Mouse (Mus musculus) embryonic facial prominence, embryonic 14.5 days (tissue): ENCODE data around the gene Wscd1. TPM values are rescaled to one million over a fixed set of nuclear protein-coding genes. Genes with fewer than 3 reads are reported as not detected.

Source experiments
- ATAC-seq: fragments of 200-750 bp; cut with Nextera tagmentation; 2 replicates; pipeline ENCODE4 v1.8.0; 2017; ENCODE audit warnings: low read depth, moderate number of reproducible peaks, moderate TSS enrichment
- DNase-seq: peaks from one replicate; pipeline ENCODE4 v3.0.0-alpha.2; 2015; ENCODE audit warnings: low spot score
- H3K27ac ChIP-seq: fragments of 300-500 bp; sonication (generic); replicated peaks from 2 replicates; pipeline ENCODE4 v1.5.1; 2014; ENCODE audit warnings: low read depth, mild to moderate bottlenecking, low read length, moderate library complexity
- H3K27me3 ChIP-seq: fragments of 300-500 bp; sonication (generic); replicated peaks from 2 replicates; pipeline ENCODE4 v1.6.1; 2014; ENCODE audit warnings: low read length; ENCODE audit not compliant: control insufficient read depth, insufficient read depth
- H3K36me3 ChIP-seq: fragments of 300-500 bp; sonication (generic); 2 replicates; pipeline ENCODE4 v1.6.1; 2014; ENCODE audit warnings: low read length, mixed read lengths; ENCODE audit not compliant: control insufficient read depth, insufficient read depth
- H3K4me1 ChIP-seq: fragments of 300-500 bp; sonication (generic); 2 replicates; pipeline ENCODE4 v1.6.1; 2014; ENCODE audit warnings: antibody characterized with exemption, low read length; ENCODE audit not compliant: control insufficient read depth, insufficient read depth
- H3K4me2 ChIP-seq: fragments of 300-500 bp; sonication (generic); 2 replicates; pipeline ENCODE4 v1.6.1; 2014; ENCODE audit warnings: low read depth, mild to moderate bottlenecking, low read length, moderate library complexity, mixed read lengths
- H3K4me3 ChIP-seq: fragments of 300-500 bp; sonication (generic); 2 replicates; pipeline ENCODE4 v1.5.1; 2014; ENCODE audit warnings: low read depth, mild to moderate bottlenecking, low read length
- H3K9ac ChIP-seq: fragments of 300-500 bp; sonication (generic); 2 replicates; pipeline ENCODE4 v1.6.1; 2014; ENCODE audit warnings: low read depth, mild to moderate bottlenecking, low read length, moderate library complexity, mixed read lengths
- H3K9me3 ChIP-seq: fragments of 300-500 bp; sonication (generic); 2 replicates; pipeline ENCODE4 v1.6.1; 2016; ENCODE audit warnings: low read length; ENCODE audit not compliant: control insufficient read depth
- WGBS: fragments of 180-500 bp; shearing (Covaris S2); extraction: QIAGEN DNeasy Blood & Tissue Kit; methylation state at CpG from one replicate; pipeline ENCODE4 v1.1.7; 2014; 5-methylcytosine and 5-hydroxymethylcytosine counted together
- polyA plus RNA-seq: library from polyadenylated mRNA; unstranded; fragments of >200 nt; fragmentation: Nextera tagmentation; extraction: Ambion mirVana; gene quantifications from 2 replicates; pipeline ENCODE4 v1.2.1, GENCODE M21; 2014

Gene Wscd1
- polyA plus RNA-seq, 1 experiment from 2014 or later: 5.2 TPM

DNA sequence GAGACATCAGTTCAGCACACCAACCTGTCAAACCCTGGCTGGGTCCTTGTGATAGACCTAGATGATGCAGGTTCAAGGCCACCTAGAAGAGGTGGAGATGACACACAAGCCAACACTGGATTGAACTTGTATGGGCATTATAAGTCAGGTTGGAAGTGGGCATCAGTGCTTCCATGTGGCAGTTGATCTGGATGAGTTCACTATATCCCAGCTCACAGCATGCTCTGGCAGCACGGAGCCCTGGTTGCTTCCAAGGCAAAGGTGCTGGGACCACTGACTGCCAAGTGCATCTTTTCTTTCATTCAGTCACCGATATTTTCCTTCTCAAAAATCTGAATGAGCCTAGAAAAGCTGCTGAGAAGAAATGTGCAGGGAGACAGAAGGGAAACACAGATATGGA, 58.8 kb downstream of the Wscd1 start:
- Histone ChIP-seq H3K9ac (no peak overlapping the region), H3K36me3 (no peaks in the 10 kb centered on the region), H3K27me3 (no peaks in the 10 kb centered on the region), H3K4me1 (no peaks in the 10 kb centered on the region), H3K9me3 (no peaks in the 10 kb centered on the region), H3K27ac (no peak overlapping the region), H3K4me2 (no peak overlapping the region), H3K4me3 (no peak overlapping the region)
- 95% methylated on average over 2 of the region's 2 CpGs for WGBS
- no peak for DNase-seq
- ATAC-seq: no peak

DNA sequence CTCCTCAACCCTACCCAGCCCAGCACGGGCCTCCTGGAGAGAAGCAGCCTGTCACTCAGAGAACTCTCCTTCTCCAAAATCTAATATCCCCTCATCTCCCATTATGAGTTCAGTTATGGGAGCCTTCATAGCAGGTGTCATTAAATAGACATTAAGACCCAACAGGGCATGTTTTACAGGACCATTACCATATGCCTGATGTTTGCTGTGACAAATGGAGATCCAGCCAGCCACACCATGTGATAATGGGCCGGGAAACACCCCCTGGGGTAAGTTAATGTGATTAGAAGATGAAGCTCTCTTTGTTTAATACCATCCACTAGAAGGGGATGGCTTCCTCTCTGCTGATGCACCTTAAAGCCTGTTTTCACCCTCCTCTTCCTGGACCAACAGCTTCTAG, 62.1 kb downstream of the Wscd1 start:
- no peak overlapping the region for H3K4me3 ChIP-seq
- WGBS: 53% methylated on average over 2 of the region's 2 CpGs
- H3K4me1 ChIP-seq: no peaks in the 10 kb centered on the region
- ATAC-seq: no peak
- H3K36me3 ChIP-seq: no peaks in the 10 kb centered on the region
- no peak for DNase-seq
- no peak overlapping the region for H3K9ac ChIP-seq
- H3K27ac ChIP-seq: no peak overlapping the region
- H3K4me2 ChIP-seq: no peak overlapping the region
- no peaks in the 10 kb centered on the region for H3K9me3 ChIP-seq
- H3K27me3 ChIP-seq: no peaks in the 10 kb centered on the region

DNA sequence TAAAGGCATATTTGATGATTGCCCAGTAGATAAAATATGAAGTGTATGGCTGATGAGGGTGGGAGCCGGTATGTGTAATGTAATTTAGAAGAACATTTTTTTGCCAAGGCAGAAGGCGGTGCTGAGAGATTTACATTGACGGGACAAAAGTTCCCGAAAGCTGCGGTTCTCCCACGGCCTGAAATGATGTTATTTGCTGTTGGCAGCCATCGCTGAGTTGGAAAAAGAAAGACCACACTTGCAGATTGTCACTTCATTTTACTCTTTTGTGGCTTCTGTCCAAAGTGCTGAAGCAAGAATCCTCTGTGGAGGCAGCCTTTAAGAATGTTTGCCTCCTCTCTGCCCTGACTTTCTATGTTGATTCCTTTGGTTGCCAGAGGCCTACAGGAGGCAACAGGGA, 63.2 kb downstream of the Wscd1 start:
- H3K4me1 ChIP-seq: no peaks in the 10 kb centered on the region
- no peak overlapping the region for H3K9ac ChIP-seq
- H3K4me2 ChIP-seq: no peak overlapping the region
- H3K36me3 ChIP-seq: no peaks in the 10 kb centered on the region
- H3K27me3 ChIP-seq: no peaks in the 10 kb centered on the region
- no peak overlapping the region for H3K27ac ChIP-seq
- H3K9me3 ChIP-seq: no peaks in the 10 kb centered on the region
- ATAC-seq: no peak
- H3K4me3 ChIP-seq: no peak overlapping the region
- DNase-seq: no peak
- WGBS: 88% methylated on average over 7 of the region's 7 CpGs

DNA sequence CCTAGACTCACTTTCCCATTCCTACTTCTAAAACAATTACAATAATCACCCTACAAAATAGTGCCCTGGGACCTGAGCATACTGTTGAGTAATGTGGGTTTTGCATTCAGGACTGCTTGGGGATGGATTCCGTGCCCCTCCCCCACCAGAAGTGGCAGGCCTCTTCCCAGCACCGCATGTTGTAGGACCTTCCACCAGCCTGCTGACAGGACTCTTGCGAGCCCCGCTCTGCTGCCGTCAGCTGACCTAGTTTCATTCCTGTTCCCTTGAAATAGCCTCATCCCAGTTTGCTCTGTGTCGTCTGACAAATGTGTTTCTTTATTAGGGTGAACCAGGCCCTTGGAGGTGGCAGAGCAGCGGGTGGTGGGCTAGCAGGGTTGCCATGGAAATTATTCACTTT, 64.8 kb downstream of the Wscd1 start:
- Histone ChIP-seq H3K9ac (no peak overlapping the region), H3K9me3 (no peaks in the 10 kb centered on the region), H3K36me3 (no peaks in the 10 kb centered on the region), H3K4me1 (no peaks in the 10 kb centered on the region), H3K27me3 (no peaks in the 10 kb centered on the region), H3K4me2 (no peak overlapping the region), H3K27ac (no peak overlapping the region), H3K4me3 (no peak overlapping the region)
- ATAC-seq: no peak
- 59% methylated on average over 7 of the region's 7 CpGs for WGBS
- no peak for DNase-seq

DNA sequence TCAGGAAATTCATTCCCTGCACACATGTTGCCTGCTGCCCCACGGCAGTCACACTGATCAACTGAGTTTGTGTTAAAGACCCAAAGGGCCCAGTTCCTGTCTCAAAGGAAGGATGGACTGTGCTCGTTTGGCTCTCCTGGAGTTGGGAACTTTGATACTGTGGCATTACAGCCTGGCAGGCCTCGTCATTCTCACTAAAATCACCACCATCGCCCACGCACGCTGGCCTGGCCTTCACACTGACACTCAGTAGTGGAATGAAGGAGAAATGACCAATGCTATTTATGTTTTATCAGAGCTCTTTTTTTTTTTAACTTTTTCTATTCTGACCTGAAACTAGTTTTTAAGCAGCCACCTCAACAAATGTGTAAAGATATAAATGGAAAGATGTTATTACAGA, 65.6 kb downstream of the Wscd1 start:
- WGBS: 75% methylated on average over 6 of the region's 6 CpGs
- H3K9me3 ChIP-seq: no peaks in the 10 kb centered on the region
- no peaks in the 10 kb centered on the region for H3K4me1 ChIP-seq
- no peak overlapping the region for H3K9ac ChIP-seq
- H3K27ac ChIP-seq: no peak overlapping the region
- ATAC-seq: no peak
- H3K27me3 ChIP-seq: no peaks in the 10 kb centered on the region
- H3K4me3 ChIP-seq: no peak overlapping the region
- DNase-seq: no peak
- no peaks in the 10 kb centered on the region for H3K36me3 ChIP-seq
- H3K4me2 ChIP-seq: no peak overlapping the region

GRCm38 (mm10) chr11:71816918-71817317, 67.2 kb downstream of the Wscd1 start:
- WGBS: 78% methylated on average over 3 of the region's 3 CpGs
- H3K4me2 ChIP-seq: no peak overlapping the region
- no peak for DNase-seq
- H3K4me3 ChIP-seq: no peak overlapping the region
- no peaks in the 10 kb centered on the region for H3K9me3 ChIP-seq
- H3K9ac ChIP-seq: no peak overlapping the region
- no peak for ATAC-seq
- H3K36me3 ChIP-seq: no peaks in the 10 kb centered on the region
- H3K4me1 ChIP-seq: no peaks in the 10 kb centered on the region
- H3K27me3 ChIP-seq: no peaks in the 10 kb centered on the region
- H3K27ac ChIP-seq: no peak overlapping the region

GRCm38 (mm10) chr11:71817341-71817740, 67.6 kb downstream of the Wscd1 start:
- no peak overlapping the region for H3K27ac ChIP-seq
- WGBS: 67% methylated on average over 4 of the region's 4 CpGs
- H3K9me3 ChIP-seq: no peaks in the 10 kb centered on the region
- H3K4me1 ChIP-seq: no peaks in the 10 kb centered on the region
- H3K27me3 ChIP-seq: no peaks in the 10 kb centered on the region
- no peak for DNase-seq
- ATAC-seq: no peak
- no peak overlapping the region for H3K9ac ChIP-seq
- no peak overlapping the region for H3K4me3 ChIP-seq
- H3K4me2 ChIP-seq: no peak overlapping the region
- no peaks in the 10 kb centered on the region for H3K36me3 ChIP-seq

- Histone ChIP-seq H3K27me3 (no peaks in the 10 kb centered on the region), H3K4me3 (no peak overlapping the region), H3K9ac (no peak overlapping the region), H3K27ac (no peak overlapping the region), H3K4me1 (no peaks in the 10 kb centered on the region), H3K36me3 (no peaks in the 10 kb centered on the region), H3K9me3 (no peaks in the 10 kb centered on the region), H3K4me2 (no peak overlapping the region)
- ATAC-seq (no peak), DNase-seq (no peak)
- WGBS: 60% methylated on average over 5 of the region's 5 CpGs
Observed at GRCm38 (mm10) chr11:71818111-71818510, 68.4 kb downstream of the Wscd1 start.

DNA sequence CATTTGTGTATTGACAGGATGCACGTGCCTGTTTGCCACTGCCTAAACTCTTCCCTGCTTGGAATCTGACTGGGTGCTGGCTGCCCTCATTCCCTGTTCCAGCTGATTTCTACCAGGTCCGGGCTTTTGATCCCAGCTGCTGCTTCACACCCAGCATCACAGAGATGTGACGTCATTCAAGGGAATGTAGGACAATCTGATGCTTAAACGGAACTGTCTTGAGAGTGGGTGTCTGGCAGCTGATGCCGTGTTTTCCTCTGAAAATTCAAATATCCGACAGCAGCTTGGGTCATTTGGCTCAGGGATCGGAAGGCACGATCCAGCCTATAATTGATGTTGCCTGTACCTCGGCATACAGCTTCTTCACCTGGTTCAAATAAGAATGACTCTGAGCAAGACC, 70.2 kb downstream of the Wscd1 start:
- no peak for DNase-seq

More for the DNA sequence above, 70.2 kb downstream of the Wscd1 start:
- H3K4me2 ChIP-seq: no peak overlapping the region
- no peak for ATAC-seq
- H3K9me3 ChIP-seq: no peaks in the 10 kb centered on the region
- no peak overlapping the region for H3K9ac ChIP-seq
- H3K27ac ChIP-seq: no peak overlapping the region
- H3K36me3 ChIP-seq: no peaks in the 10 kb centered on the region
- no peak overlapping the region for H3K4me3 ChIP-seq
- no peaks in the 10 kb centered on the region for H3K4me1 ChIP-seq
- WGBS: 75% methylated on average over 9 of the region's 9 CpGs
- no peaks in the 10 kb centered on the region for H3K27me3 ChIP-seq
